Comparison of ENCODE assay signal across 8 mouse cellular contexts in the genomic region with DNA sequence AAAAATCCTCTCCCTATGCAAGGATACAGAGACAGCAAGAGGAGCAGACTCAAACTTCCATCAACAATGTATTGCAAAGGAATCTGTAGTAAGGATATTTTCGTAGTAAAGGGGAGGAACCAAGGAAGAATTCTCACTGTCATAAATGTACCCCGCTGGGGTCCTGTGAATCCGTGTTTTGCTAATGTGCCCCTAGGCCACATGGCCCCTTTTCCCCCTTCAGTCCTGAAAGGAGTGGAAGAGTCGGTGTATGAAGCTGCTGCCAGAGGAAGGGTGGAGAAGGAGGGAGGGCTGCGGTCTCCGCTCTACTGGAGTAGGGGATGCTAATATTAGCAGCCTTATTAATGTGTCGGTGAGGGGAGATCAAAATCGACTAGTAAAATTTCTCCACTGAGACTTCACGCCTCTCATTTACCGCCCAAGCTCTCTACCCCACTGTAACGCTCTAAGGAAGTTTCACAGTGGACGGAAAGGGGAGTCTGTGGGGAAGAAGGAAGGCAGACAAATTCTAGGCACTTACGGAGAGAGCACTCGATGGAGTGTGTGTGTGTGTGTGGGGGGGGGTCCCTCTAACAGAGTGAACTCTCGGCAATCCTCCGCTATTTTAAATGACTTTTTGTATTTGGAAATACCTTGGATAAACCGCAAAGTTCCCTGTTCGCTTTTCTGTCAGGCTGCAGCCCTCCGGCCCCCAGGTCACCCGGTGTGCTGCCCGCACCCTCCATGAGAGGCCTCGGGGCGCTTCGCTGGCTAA. TPM values are rescaled to one million over a fixed set of nuclear protein-coding genes. Genes with fewer than 3 reads are reported as not detected.
DNase-seq lines count a peak whose midpoint lies in the region; ATAC-seq and TF ChIP-seq lines count a peak whose summit lies in the region.
"Had no signal": no experiment of that assay in that cellular context is flagged by ENCODE, and none has a peak within 500 bp of the region (broad histone marks: within the 10 kb centered on the region; RNA-seq: fewer than 3 reads in every experiment).

No protein-coding gene starts in this region.

- H3K9ac ChIP-seq in lung, postnatal 0 days (replicated peaks; ENCODE audit: low read depth) = no peak overlapping the region
- peak overlapping the region; percentile 78 for H3K9ac ChIP-seq in forebrain, embryonic 12.5 days
- peak overlapping the region; percentile 73 for H3K9ac ChIP-seq in limb, embryonic 12.5 days (replicated peaks)
- no peak overlapping the region for H3K9ac ChIP-seq in stomach, postnatal 0 days (ENCODE audit: low read length)

- no peak for TF ChIP-seq EP300 in lung, postnatal 0 days (IDR thresholded peaks at IDR 0.05)
- no peak for TF ChIP-seq EP300 in stomach, postnatal 0 days (optimal IDR thresholded peaks at IDR 0.05)

- no peak for ATAC-seq in lung, postnatal 0 days
- no peak for ATAC-seq in forebrain, embryonic 12.5 days (ENCODE audit: low FRiP score)
- ATAC-seq in limb, embryonic 12.5 days (ENCODE audit: insufficient number of reproducible peaks, insufficient read depth, low FRiP score, low TSS enrichment, low read depth) = no peak
- no peak for ATAC-seq in stomach, postnatal 0 days (ENCODE audit: low FRiP score, low TSS enrichment)

- 2% methylated on average over 24 of the region's 24 CpGs for WGBS in lung, postnatal 0 days
- WGBS in forebrain, embryonic 12.5 days = under 1% methylated on average over 24 of the region's 24 CpGs
- 1% methylated on average over 24 of the region's 24 CpGs for WGBS in limb, embryonic 12.5 days
- WGBS in stomach, postnatal 0 days = 3% methylated on average over 24 of the region's 24 CpGs

- H3K4me3 ChIP-seq in lung, postnatal 0 days (ENCODE audit: low read depth, low read length) = peak overlapping the region; percentile 32; the same call in 1 of the 2 replicates
- peak overlapping the region; percentile 61 for H3K4me3 ChIP-seq in forebrain, embryonic 12.5 days (replicated peaks)
- H3K4me3 ChIP-seq in limb, embryonic 12.5 days (replicated peaks) = peak overlapping the region; percentile 67
- peak overlapping the region; percentile 41 for H3K4me3 ChIP-seq in stomach, postnatal 0 days (ENCODE audit: low read depth, low read length)

- no peak for TF ChIP-seq CTCF in lung, postnatal 0 days (IDR thresholded peaks at IDR 0.05)
- no peak for TF ChIP-seq CTCF in stomach, postnatal 0 days (IDR thresholded peaks at IDR 0.05; ENCODE audit: low read depth)

- no peaks in the 10 kb centered on the region for H3K36me3 ChIP-seq in lung, postnatal 0 days (ENCODE audit: insufficient read depth, low read length)
- no peaks in the 10 kb centered on the region for H3K36me3 ChIP-seq in forebrain, embryonic 12.5 days (replicated peaks)
- H3K36me3 ChIP-seq in limb, embryonic 12.5 days = 0 out of 2 replicates have a peak, but pooled peaks cover 8% of the 10 kb centered on the region
- no peaks in the 10 kb centered on the region for H3K36me3 ChIP-seq in stomach, postnatal 0 days (ENCODE audit: control insufficient read depth, insufficient read depth, low read length)

- no peaks in the 10 kb centered on the region for H3K9me3 ChIP-seq in lung, postnatal 0 days (ENCODE audit: low read length)
- no peaks in the 10 kb centered on the region for H3K9me3 ChIP-seq in forebrain, embryonic 12.5 days
- no peaks in the 10 kb centered on the region for H3K9me3 ChIP-seq in limb, embryonic 12.5 days
- H3K9me3 ChIP-seq in stomach, postnatal 0 days (ENCODE audit: control insufficient read depth, low read length) = no peaks in the 10 kb centered on the region

- H3K4me1 ChIP-seq in lung, postnatal 0 days (ENCODE audit: insufficient read depth, low read depth, low read length) = no peaks in the 10 kb centered on the region
- peaks cover 30% of the 10 kb centered on the region for H3K4me1 ChIP-seq in forebrain, embryonic 12.5 days
- peaks cover 47% of the 10 kb centered on the region for H3K4me1 ChIP-seq in limb, embryonic 12.5 days (replicated peaks)
- 0 out of 2 replicates have a peak, but pooled peaks cover 3% of the 10 kb centered on the region for H3K4me1 ChIP-seq in stomach, postnatal 0 days (replicated peaks; ENCODE audit: control insufficient read depth, insufficient read depth)

- intact Hi-C loops in gastrocnemius, postnatal 14 days (cut with DNase I; ENCODE audit: low total_unique reads) = loop anchor here (10.0 kb wide), 4 partner anchors 426 to 1026 kb away; no protein-coding TSS in a partner anchor

- H3K4me2 ChIP-seq in lung, postnatal 0 days (replicated peaks; ENCODE audit: low read depth, low read length) = peak overlapping the region; percentile 55; the same call in 1 of the 2 replicates
- peak overlapping the region; percentile 85 for H3K4me2 ChIP-seq in forebrain, embryonic 12.5 days
- peak overlapping the region; percentile 86 for H3K4me2 ChIP-seq in limb, embryonic 12.5 days
- peak overlapping the region; percentile 67 for H3K4me2 ChIP-seq in stomach, postnatal 0 days (replicated peaks; ENCODE audit: low read depth)

- no peak for DNase-seq in lung, postnatal 0 days (ENCODE audit: low spot score)
- no peak for DNase-seq in lung, adult 18-20 months
- no peak for DNase-seq in stomach, postnatal 0 days (ENCODE audit: low spot score)
- no peak for DNase-seq in thymus, adult 18-20 months
- DNase-seq in gastrocnemius, postnatal 14 days = no peak

- no peak overlapping the region for H3K27ac ChIP-seq in lung, postnatal 0 days (ENCODE audit: low read length)
- H3K27ac ChIP-seq in forebrain, embryonic 12.5 days = peak overlapping the region; percentile 89
- H3K27ac ChIP-seq in limb, embryonic 12.5 days = peak overlapping the region; percentile 82
- H3K27ac ChIP-seq in stomach, postnatal 0 days (replicated peaks) = no peak overlapping the region

- peaks cover 88% of the 10 kb centered on the region for H3K27me3 ChIP-seq in lung, postnatal 0 days (replicated peaks; ENCODE audit: insufficient read depth, low read length)
- H3K27me3 ChIP-seq in forebrain, embryonic 12.5 days = peaks cover 88% of the 10 kb centered on the region
- H3K27me3 ChIP-seq in limb, embryonic 12.5 days = peaks cover 81% of the 10 kb centered on the region
- H3K27me3 ChIP-seq in stomach, postnatal 0 days (ENCODE audit: control insufficient read depth, insufficient read depth, low read length) = peaks cover 20% of the 10 kb centered on the region; the same call in 1 of the 2 replicates
- H3K27me3 ChIP-seq: Patski had no signal

RNA-seq across cellular contexts. Expression of a gene that starts 1.3 kb away (rescaled TPM):
- polyA plus RNA-seq in lung, postnatal 0 days (2015; fragmentation: Nextera tagmentation; extraction: Ambion mirVana) = not detected in 2 replicates
- polyA plus RNA-seq in forebrain, embryonic 12.5 days (2016; fragmentation: Nextera tagmentation; extraction: Ambion mirVana) = 68.0 and 102 TPM in 2 replicates
- polyA plus RNA-seq in limb, embryonic 12.5 days (2016; fragmentation: Nextera tagmentation; extraction: Ambion mirVana) = 33.9 and 42.5 TPM in 2 replicates
- 6.2 and 7.1 TPM in 2 replicates for polyA plus RNA-seq in stomach, postnatal 0 days (2015; fragmentation: Nextera tagmentation; extraction: Ambion mirVana)
- total RNA-seq in gastrocnemius, postnatal 14 days (2021) = not detected

RNA-seq across cellular contexts. Expression of a gene that starts 17.4 kb away (rescaled TPM):
- polyA plus RNA-seq in lung, postnatal 0 days (2015; fragmentation: Nextera tagmentation; extraction: Ambion mirVana) = not detected in 2 replicates
- polyA plus RNA-seq in forebrain, embryonic 12.5 days (2016; fragmentation: Nextera tagmentation; extraction: Ambion mirVana) = 10.1 and 15.7 TPM in 2 replicates
- polyA plus RNA-seq in limb, embryonic 12.5 days (2016; fragmentation: Nextera tagmentation; extraction: Ambion mirVana) = 2.2 and 2.5 TPM in 2 replicates
- polyA plus RNA-seq in stomach, postnatal 0 days (2015; fragmentation: Nextera tagmentation; extraction: Ambion mirVana) = 0.12 TPM in 1 of 2 replicates, not detected in the other
- total RNA-seq in gastrocnemius, postnatal 14 days (2021) = not detected

Comparison
In these comparisons a context has a peak if more than half of its experiments do, and no peak if none do; other contexts are left out.
1. H3K27ac ChIP-seq: peak in forebrain, embryonic 12.5 days (single experiment) and limb, embryonic 12.5 days (single experiment); none in lung, postnatal 0 days (single experiment) and stomach, postnatal 0 days (single experiment).
2. H3K9ac ChIP-seq: peak in forebrain, embryonic 12.5 days (single experiment) and limb, embryonic 12.5 days (single experiment); none in lung, postnatal 0 days (single experiment) and stomach, postnatal 0 days (single experiment).
3. Peak in every context shown above with its lines, with median percentiles within 50 percentile points of each other: H3K4me2 ChIP-seq and H3K4me3 ChIP-seq.